Mouse (Mus musculus) 416B (cell line): ENCODE results near the gene Gm3468.
"Not testable (repeated sequence)": the region's sequence is repeated elsewhere in the genome, so short reads cannot be mapped to it uniquely, and the experiment has no call there.

ENCODE experiments used
- DNase-seq: peaks from one replicate; pipeline ENCODE4 v3.0.0; 2011; ENCODE audit warnings: low read depth

The Gm3468 gene

GRCm38 (mm10) chr14:6108272-6108925 lies at the start of gene Gm3468:
TSS of gene Gm3468 (minus strand) at chr14:6108665.
- not testable (repeated sequence) for DNase-seq

- not testable (repeated sequence) for DNase-seq
Observed at GRCm38 (mm10) chr14:6125707-6126106, 17.2 kb upstream of the Gm3468 start, which contains the start of gene Gm3476. TSS of gene Gm3476 (minus strand) at chr14:6125807.

- not testable (repeated sequence) for DNase-seq
Observed at GRCm38 (mm10) chr14:6107500-6107899, 965 bp downstream of the Gm3468 start.

GRCm38 (mm10) chr14:6093842-6094241 lies 14.6 kb downstream of the Gm3468 start, which contains the start of gene Gm8206:
TSS of gene Gm8206 (minus strand) at chr14:6093942.
- not testable (repeated sequence) for DNase-seq

GRCm38 (mm10) chr14:6058167-6058566 lies 50.3 kb downstream of the Gm3468 start, which contains the start of gene Gm6337:
TSS of gene Gm6337 (minus strand) at chr14:6058267.
- not testable (repeated sequence) for DNase-seq
